Mouse (Mus musculus): Measurements from ENCODE around the gene Usp31.

The Usp31 gene

GRCm38 (mm10) chr7:121707073-121707667 lies at the start of gene Usp31:
Usp31 (minus strand) TSS chr7:121707253.
- peak; percentile 96 to 97 for DNase-seq

- no peak for DNase-seq
Measured at GRCm38 (mm10) chr7:121754748-121755147, 47.7 kb upstream of the Usp31 start.

GRCm38 (mm10) chr7:121750244-121750643 lies 43.2 kb upstream of the Usp31 start:
- DNase-seq = no peak

- no peak for DNase-seq
Measured at GRCm38 (mm10) chr7:121737511-121738415, 30.7 kb upstream of the Usp31 start.

GRCm38 (mm10) chr7:121734171-121734831 lies 27.2 kb upstream of the Usp31 start, which contains the start of gene Scnn1g:
Scnn1g (plus strand) TSS chr7:121734479.
- DNase-seq = peak; percentile 88 to 93

GRCm38 (mm10) chr7:121730225-121730624 lies 23.2 kb upstream of the Usp31 start:
- DNase-seq = peak; percentile 57 to 60

GRCm38 (mm10) chr7:121717031-121717430 lies 10.0 kb upstream of the Usp31 start:
- DNase-seq = no peak

GRCm38 (mm10) chr7:121711171-121711570 lies 4.1 kb upstream of the Usp31 start:
- DNase-seq = peak in 1 of 2 experiments; percentile 37

GRCm38 (mm10) chr7:121706411-121707072 lies 511 bp downstream of the Usp31 start:
- peak; percentile 68 to 80 for DNase-seq

- DNase-seq = no peak
Measured at GRCm38 (mm10) chr7:121705051-121705450, 2.0 kb downstream of the Usp31 start.

- no peak for DNase-seq
Measured at GRCm38 (mm10) chr7:121701983-121702382, 5.1 kb downstream of the Usp31 start.

- no peak for DNase-seq
Measured at GRCm38 (mm10) chr7:121700480-121700879, 6.6 kb downstream of the Usp31 start.

- DNase-seq = no peak
Measured at GRCm38 (mm10) chr7:121699218-121699617, 7.8 kb downstream of the Usp31 start.

- DNase-seq = no peak
Measured at GRCm38 (mm10) chr7:121697574-121697973, 9.5 kb downstream of the Usp31 start.

- DNase-seq = no peak
Measured at GRCm38 (mm10) chr7:121697170-121697569, 9.9 kb downstream of the Usp31 start.

GRCm38 (mm10) chr7:121691803-121692202 lies 15.2 kb downstream of the Usp31 start:
- no peak for DNase-seq

GRCm38 (mm10) chr7:121689338-121689737 lies 17.7 kb downstream of the Usp31 start:
- no peak for DNase-seq

GRCm38 (mm10) chr7:121685140-121685984 lies 21.7 kb downstream of the Usp31 start:
- DNase-seq = no peak

GRCm38 (mm10) chr7:121681191-121681590 lies 25.9 kb downstream of the Usp31 start:
- DNase-seq = no peak

- DNase-seq = peak; percentile 34 to 59
Measured at GRCm38 (mm10) chr7:121677105-121677753, 29.8 kb downstream of the Usp31 start.

- no peak for DNase-seq
Measured at GRCm38 (mm10) chr7:121660705-121661104, 46.3 kb downstream of the Usp31 start.
